Mouse (Mus musculus) kidney, adult 18-20 months (tissue): Measurements from ENCODE around the gene Actr5.
A peak's percentile ranks its signal among the peaks of the same experiment; 100 is the strongest.

Experiments used
- DNase-seq: peaks from one replicate; pipeline ENCODE4 v3.0.0; 2021

Gene Actr5

GRCm38 (mm10) chr2:158614418-158614955 lies 10.2 kb upstream of the Actr5 start:
- DNase-seq, result no peak

GRCm38 (mm10) chr2:158615161-158615680 lies 9.5 kb upstream of the Actr5 start:
- DNase-seq, result no peak

- DNase-seq, result no peak
Observed at GRCm38 (mm10) chr2:158615702-158616101, 9.0 kb upstream of the Actr5 start.

GRCm38 (mm10) chr2:158616296-158616695 lies 8.4 kb upstream of the Actr5 start:
- DNase-seq, result no peak

- no peak for DNase-seq
Observed at GRCm38 (mm10) chr2:158616790-158617189, 7.9 kb upstream of the Actr5 start.

- DNase-seq, result no peak
Observed at GRCm38 (mm10) chr2:158625231-158625630, 543 bp downstream of the Actr5 start.

- DNase-seq, result no peak
Observed at GRCm38 (mm10) chr2:158625697-158626096, 1.0 kb downstream of the Actr5 start.

GRCm38 (mm10) chr2:158628858-158629257 lies 4.2 kb downstream of the Actr5 start:
- DNase-seq, result no peak

- DNase-seq, result peak; percentile 35
Observed at GRCm38 (mm10) chr2:158629414-158629813, 4.7 kb downstream of the Actr5 start.

GRCm38 (mm10) chr2:158631873-158632272 lies 7.2 kb downstream of the Actr5 start:
- DNase-seq, result no peak

GRCm38 (mm10) chr2:158641869-158642268 lies 17.2 kb downstream of the Actr5 start:
- peak; percentile 74 for DNase-seq

GRCm38 (mm10) chr2:158642587-158642986 lies 17.9 kb downstream of the Actr5 start:
- DNase-seq, result no peak

- no peak for DNase-seq
Observed at GRCm38 (mm10) chr2:158643791-158644190, 19.1 kb downstream of the Actr5 start.

- no peak for DNase-seq
Observed at GRCm38 (mm10) chr2:158651159-158651908, 26.6 kb downstream of the Actr5 start.

GRCm38 (mm10) chr2:158652985-158653384 lies 28.3 kb downstream of the Actr5 start:
- peak; percentile 84 for DNase-seq

- peak; percentile 73 for DNase-seq
Observed at GRCm38 (mm10) chr2:158654717-158655116, 30.0 kb downstream of the Actr5 start.

GRCm38 (mm10) chr2:158655806-158656205 lies 31.1 kb downstream of the Actr5 start:
- DNase-seq, result no peak

GRCm38 (mm10) chr2:158658822-158659221 lies 34.1 kb downstream of the Actr5 start:
- peak; percentile 79 for DNase-seq

GRCm38 (mm10) chr2:158659346-158659745 lies 34.7 kb downstream of the Actr5 start:
- DNase-seq, result no peak

- no peak for DNase-seq
Observed at GRCm38 (mm10) chr2:158665098-158665497, 40.4 kb downstream of the Actr5 start, which contains the start of gene Ppp1r16b. Ppp1r16b (plus strand) TSS chr2:158665398.

- DNase-seq, result no peak
Observed at GRCm38 (mm10) chr2:158666071-158666800, 41.5 kb downstream of the Actr5 start.

GRCm38 (mm10) chr2:158667022-158667670 lies 42.5 kb downstream of the Actr5 start:
- peak; percentile 72 for DNase-seq
